Mouse (Mus musculus) embryonic fibroblast, embryonic 13.5 days (primary cell): Measurements from ENCODE around the gene Gm20388. TPM values are rescaled to one million over a fixed set of nuclear protein-coding genes. Genes with fewer than 3 reads are reported as not detected.

ENCODE experiments used
- H3K27ac ChIP-seq: 2 replicates; pipeline ENCODE4 v1.5.1; 2012; ENCODE audit warnings: low read length, control low read depth, inconsistent platforms; ENCODE audit not compliant: insufficient read depth
- H3K4me1 ChIP-seq: 2 replicates; pipeline ENCODE4 v1.6.1; 2011; ENCODE audit warnings: low read length; ENCODE audit not compliant: control insufficient read depth, insufficient read depth
- H3K4me3 ChIP-seq: 2 replicates; pipeline ENCODE4 v1.5.1; 2011; ENCODE audit warnings: mild to moderate bottlenecking, control low read depth, low read length; ENCODE audit not compliant: insufficient read depth
- CTCF ChIP-seq: IDR thresholded peaks from 2 replicates; pipeline ENCODE4 v1.5.1; 2011; ENCODE audit warnings: mild to moderate bottlenecking, control low read depth, low read length, moderate library complexity, borderline replicate concordance; ENCODE audit not compliant: insufficient read depth
- POLR2A ChIP-seq: IDR thresholded peaks from 2 replicates; pipeline ENCODE4 v1.6.1; 2011; ENCODE audit warnings: low read depth, mild to moderate bottlenecking, control low read depth, low read length, moderate library complexity
- polyA plus RNA-seq: library from polyadenylated mRNA; stranded (reverse); fragments of >200 nt; gene quantifications from 2 replicates; pipeline ENCODE4 v1.2.4, GENCODE M21; 2011; ENCODE audit warnings: low read depth; ENCODE audit not compliant: missing spikeins, insufficient read length

Gene Gm20388
- polyA plus RNA-seq, 1 experiment, result 82.8 TPM

DNA sequence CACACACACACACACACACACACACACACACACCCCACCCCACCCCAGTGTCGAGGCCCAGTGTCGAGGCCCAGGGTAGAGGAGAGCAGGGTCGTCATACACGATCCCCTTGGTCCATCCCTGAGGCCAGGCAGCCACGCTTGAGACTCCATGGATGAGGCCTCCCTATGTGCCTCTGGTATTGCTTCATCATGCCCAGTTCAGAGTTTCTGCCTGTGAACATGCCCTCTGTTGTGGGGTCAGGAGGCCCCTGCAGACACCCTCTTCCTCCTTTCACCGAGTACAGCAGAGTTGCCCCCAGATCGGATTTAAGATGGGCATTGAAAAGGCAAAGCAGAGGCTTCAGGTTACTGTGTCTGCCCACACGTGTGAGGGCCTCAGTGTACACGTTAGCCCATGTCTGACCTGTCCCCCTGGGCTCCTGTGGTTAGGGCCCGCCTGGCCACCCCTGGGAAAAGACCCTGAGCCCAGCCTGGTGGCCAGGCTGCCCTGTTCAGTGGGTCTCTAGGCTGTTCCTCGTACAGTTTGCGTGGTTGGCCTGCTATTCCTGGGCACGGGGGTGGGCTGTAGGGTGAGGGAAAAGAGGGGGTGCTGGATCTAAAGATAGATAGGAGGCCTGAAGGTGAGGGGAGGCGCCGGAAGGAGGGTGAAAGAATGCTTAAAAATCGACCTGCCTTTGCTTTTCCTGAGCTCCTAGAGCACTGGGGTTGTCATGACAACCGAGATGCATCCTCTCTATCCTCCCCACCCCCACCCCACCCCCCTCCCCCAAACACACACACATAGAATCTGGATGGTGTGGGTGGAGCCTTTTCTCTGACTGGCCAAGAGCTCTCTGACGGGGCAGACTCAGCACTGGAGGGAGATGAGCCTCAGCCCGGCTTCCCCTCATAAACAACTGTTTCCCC, 1860.5 kb downstream of the Gm20388 start:
- no peak overlapping the region for H3K27ac ChIP-seq
- H3K4me1 ChIP-seq, result no peaks in the 10 kb centered on the region
- no peak overlapping the region for H3K4me3 ChIP-seq
- TF ChIP-seq CTCF, result no peak
- TF ChIP-seq POLR2A, result no peak

DNA sequence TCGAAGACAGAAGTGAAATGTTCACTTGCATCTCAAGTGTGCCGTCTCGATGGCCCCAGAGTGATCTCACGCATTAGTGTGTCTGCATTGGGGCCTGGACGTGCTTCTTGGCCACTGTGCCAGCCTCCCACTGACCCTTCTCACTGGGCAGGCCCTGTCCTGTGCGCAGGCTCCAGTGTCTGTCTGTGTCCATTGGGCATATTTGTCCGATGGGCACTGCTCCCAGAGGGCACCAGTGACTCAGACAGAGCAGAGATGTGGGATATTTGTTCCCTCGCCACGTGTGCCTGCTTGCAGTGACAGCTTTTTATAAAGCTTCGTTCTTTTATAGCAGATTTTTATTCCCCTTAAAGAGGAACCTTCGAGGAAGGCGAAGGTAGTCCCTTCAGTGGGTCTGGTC, 1863.2 kb downstream of the Gm20388 start:
- Histone ChIP-seq H3K4me3 (no peak overlapping the region), H3K27ac (no peak overlapping the region), H3K4me1 (no peaks in the 10 kb centered on the region)
- no peak for TF ChIP-seq CTCF
- no peak for TF ChIP-seq POLR2A

DNA sequence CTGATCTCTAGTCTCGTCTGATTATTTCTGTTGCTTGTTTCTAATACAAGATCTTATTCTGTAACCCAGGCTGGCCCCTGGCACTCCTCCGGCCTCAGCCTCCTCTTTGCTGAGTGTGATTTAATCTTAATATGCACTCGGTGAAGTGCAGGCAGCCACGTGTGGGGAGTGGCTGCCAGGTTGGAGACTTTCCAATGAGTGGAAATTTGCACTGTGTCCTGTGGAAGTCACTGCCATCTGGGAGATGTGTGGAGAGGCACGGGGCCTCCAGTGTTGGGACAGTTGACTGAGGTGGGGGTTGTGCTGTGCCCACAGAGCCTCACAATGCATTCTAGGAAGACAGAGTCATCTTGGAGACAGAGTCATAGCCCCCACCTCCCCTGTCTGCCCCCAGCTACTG, 1871.9 kb downstream of the Gm20388 start:
- H3K27ac ChIP-seq, result no peak overlapping the region
- no peak for TF ChIP-seq POLR2A
- no peak for TF ChIP-seq CTCF
- H3K4me1 ChIP-seq, result no peaks in the 10 kb centered on the region
- H3K4me3 ChIP-seq, result no peak overlapping the region

DNA sequence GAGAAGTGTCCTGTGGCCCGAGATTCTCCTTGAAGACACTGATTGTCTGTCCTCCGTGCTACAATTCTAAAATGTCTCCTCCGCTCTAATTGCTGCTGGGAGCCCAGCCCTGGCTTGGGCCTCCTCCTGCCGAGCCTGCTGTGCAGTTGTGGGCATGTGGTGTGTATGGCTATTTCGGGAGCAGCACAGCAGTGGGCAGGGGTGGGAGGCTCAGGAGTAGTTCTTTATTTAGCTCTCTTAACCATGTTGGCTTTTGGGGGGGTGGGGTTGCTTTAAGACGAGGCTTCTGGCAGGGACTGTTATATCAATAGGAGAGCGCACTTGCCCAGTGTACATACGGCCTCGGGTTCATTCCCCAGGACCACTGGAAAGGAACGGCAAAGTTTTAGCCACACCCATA, 1875.9 kb downstream of the Gm20388 start:
- Histone ChIP-seq H3K4me1 (no peaks in the 10 kb centered on the region), H3K4me3 (no peak overlapping the region), H3K27ac (no peak overlapping the region)

DNA sequence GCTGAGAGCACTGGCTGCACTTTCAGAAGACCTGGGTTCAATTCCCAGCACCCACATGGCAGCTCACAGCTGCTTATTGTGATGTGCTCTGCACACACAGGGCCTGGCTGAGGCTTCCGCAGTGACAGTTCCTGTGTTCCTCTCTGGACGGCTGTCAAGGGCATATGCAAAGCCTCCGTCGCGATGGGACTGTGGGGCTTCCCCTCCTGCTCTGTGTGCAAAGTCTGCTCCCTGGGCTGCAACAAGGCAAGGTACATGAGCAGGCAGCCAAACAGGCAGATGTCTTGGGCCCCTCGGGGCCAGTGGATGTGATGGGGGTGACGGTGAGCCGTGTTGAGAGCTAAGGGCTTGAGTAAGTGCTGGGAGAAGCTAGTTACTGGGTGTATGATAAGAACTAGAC, 1878.1 kb downstream of the Gm20388 start:
- H3K4me1 ChIP-seq, result no peaks in the 10 kb centered on the region
- no peak overlapping the region for H3K4me3 ChIP-seq
- TF ChIP-seq CTCF (no peak), POLR2A (no peak)
- H3K27ac ChIP-seq, result no peak overlapping the region

More for the DNA sequence above, 1875.9 kb downstream of the Gm20388 start:
- TF ChIP-seq POLR2A (no peak), CTCF (no peak)

DNA sequence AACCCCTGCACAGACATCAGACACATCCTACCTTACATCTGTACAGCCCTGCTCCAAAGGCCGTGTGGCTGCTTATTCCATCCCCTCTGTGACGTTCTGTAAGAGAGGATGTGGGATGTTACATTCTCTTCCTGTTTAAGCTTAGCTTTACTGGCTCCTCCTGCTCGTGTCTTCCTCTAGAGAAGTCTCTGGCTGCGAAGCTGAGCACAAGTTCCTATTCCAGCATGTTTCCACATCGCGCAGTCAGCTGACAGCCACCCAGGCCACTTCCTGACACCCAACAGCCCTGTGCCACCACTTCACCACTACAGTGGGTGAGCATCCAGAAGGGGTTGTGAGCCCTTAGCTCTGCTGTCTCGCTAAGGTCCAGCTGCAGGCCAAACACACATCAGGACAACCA, 1881.5 kb downstream of the Gm20388 start:
- H3K27ac ChIP-seq, result no peak overlapping the region
- H3K4me3 ChIP-seq, result no peak overlapping the region
- TF ChIP-seq CTCF (no peak), POLR2A (no peak)

DNA sequence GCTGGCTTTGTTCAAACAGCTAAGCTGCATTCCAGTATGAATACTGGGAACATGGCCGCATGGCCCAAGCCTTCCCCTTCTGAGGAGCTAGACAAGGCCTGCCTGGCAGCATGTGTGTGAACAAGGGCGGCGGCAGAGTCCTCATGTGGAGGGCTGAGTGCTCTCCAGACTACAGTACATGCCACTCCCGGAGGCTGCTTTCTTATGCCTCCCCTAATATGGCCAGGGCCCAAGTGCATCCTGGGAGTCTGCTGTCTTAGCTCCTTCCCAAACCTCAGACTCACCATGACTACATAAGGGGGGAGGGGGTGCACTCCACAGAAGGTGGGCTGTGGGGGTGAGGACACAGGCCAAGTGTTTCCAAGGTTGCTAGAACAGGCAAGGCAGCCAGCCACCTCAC, 1882.0 kb downstream of the Gm20388 start:
- H3K4me1 ChIP-seq, result no peaks in the 10 kb centered on the region
- H3K4me3 ChIP-seq, result no peak overlapping the region
- no peak overlapping the region for H3K27ac ChIP-seq
- no peak for TF ChIP-seq POLR2A
- TF ChIP-seq CTCF, result no peak

More for the DNA sequence above, 1881.5 kb downstream of the Gm20388 start:
- H3K4me1 ChIP-seq, result no peaks in the 10 kb centered on the region

DNA sequence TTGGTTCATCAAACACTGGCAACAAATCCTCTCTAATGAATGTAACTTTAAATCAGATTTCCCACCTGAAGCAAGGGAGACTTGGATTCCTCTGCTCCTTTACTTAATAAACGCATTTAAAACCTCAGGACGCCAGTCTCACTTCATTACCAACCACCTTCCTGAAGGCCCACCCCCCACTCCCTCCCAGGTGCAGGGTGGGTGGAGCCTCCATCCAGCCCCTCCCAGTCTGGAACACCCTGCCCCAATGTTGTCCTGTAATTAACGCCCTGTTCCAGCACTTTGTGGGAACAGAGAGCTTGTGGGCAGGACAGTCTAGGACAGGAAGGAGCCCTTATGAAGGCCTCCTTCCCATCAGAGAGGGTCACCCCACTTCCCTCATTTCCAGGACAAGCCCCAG, 1883.5 kb downstream of the Gm20388 start:
- Histone ChIP-seq H3K4me1 (no peaks in the 10 kb centered on the region), H3K27ac (no peak overlapping the region), H3K4me3 (no peak overlapping the region)
- TF ChIP-seq POLR2A, result no peak

DNA sequence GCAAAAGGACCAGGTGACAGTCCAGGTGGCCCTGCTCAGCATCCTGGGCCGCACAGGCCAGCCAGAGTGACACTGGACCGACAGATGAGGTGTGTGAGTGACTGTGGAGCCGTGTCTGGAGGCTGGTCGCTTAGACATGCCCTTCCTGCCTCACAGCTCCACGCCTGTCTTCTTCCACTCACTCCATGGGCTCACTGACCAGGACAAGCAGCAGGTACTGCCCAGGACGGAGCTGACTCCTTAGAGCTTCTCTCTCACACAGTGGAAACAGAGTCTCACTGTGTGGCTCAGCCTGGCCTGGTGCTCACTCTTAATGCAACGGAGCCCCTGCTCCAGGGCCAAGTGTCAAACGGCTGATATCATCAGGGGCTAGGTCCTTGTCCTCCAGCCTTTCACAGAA, 1884.8 kb downstream of the Gm20388 start:
- H3K4me1 ChIP-seq, result no peaks in the 10 kb centered on the region
- no peak overlapping the region for H3K4me3 ChIP-seq
- TF ChIP-seq POLR2A, result no peak
- TF ChIP-seq CTCF, result no peak
- no peak overlapping the region for H3K27ac ChIP-seq

DNA sequence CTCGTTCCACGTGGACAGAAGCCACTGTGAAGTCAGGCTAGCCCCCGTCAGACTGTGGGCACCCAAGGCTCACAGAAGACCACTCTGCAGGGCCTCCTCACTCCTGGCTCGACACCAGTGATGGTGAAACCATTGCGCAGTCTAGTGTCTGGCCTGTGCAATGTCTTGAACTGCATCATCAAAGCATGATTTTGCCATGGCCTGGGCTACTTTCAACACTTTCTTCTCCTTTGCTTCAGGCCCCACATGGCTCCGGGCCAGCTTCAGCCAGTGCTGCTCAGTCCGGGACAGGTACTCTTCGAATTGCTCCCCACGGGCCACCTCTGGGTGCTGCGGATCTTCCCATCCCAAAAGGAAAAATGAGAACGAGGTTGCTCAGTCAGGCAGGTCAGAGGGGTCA, 1885.8 kb downstream of the Gm20388 start:
- no peak overlapping the region for H3K27ac ChIP-seq

More for the DNA sequence above, 1885.8 kb downstream of the Gm20388 start:
- Histone ChIP-seq H3K4me1 (no peaks in the 10 kb centered on the region), H3K4me3 (no peak overlapping the region)
- TF ChIP-seq POLR2A, result no peak
- no peak for TF ChIP-seq CTCF
